Mouse (Mus musculus) midbrain, embryonic 10.5 days (tissue): ENCODE measurements around the gene Sulf2. TPM values are rescaled to one million over a fixed set of nuclear protein-coding genes. Genes with fewer than 3 reads are reported as not detected.

Experiments used
- DNase-seq: peaks from one replicate; pipeline ENCODE4 v3.0.0-alpha.2; 2017; ENCODE audit warnings: low spot score
- H3K27ac ChIP-seq: fragments of 300-500 bp; sonication (generic); replicated peaks from 2 replicates; pipeline ENCODE4 v1.5.1; 2016; ENCODE audit warnings: mild to moderate bottlenecking
- H3K27me3 ChIP-seq: fragments of 300-500 bp; sonication (generic); 2 replicates; pipeline ENCODE4 v1.6.1; 2016; ENCODE audit warnings: low read depth, mild to moderate bottlenecking; ENCODE audit not compliant: poor library complexity, severe bottlenecking
- H3K36me3 ChIP-seq: fragments of 300-500 bp; sonication (generic); 2 replicates; pipeline ENCODE4 v1.6.1; 2016; ENCODE audit warnings: mild to moderate bottlenecking, moderate library complexity
- H3K4me1 ChIP-seq: fragments of 300-500 bp; sonication (generic); 2 replicates; pipeline ENCODE4 v1.6.1; 2016
- H3K4me3 ChIP-seq: fragments of 300-500 bp; sonication (generic); 2 replicates; pipeline ENCODE4 v1.5.1; 2016; ENCODE audit warnings: mild to moderate bottlenecking, moderate library complexity
- H3K9me3 ChIP-seq: fragments of 300-500 bp; sonication (generic); replicated peaks from 2 replicates; pipeline ENCODE4 v1.6.1; 2016; ENCODE audit warnings: mild to moderate bottlenecking
- WGBS: fragments of 180-500 bp; shearing (Covaris S2); methylation state at CpG from one replicate; pipeline ENCODE4 v1.1.7; 2016; 5-methylcytosine and 5-hydroxymethylcytosine counted together
- polyA plus RNA-seq: library from polyadenylated mRNA; unstranded; fragments of >200 nt; fragmentation: Nextera tagmentation; extraction: Ambion mirVana; gene quantifications from 2 replicates; pipeline ENCODE4 v1.2.1, GENCODE M21; 2016

Sulf2 gene
- polyA plus RNA-seq, 1 experiment from 2014 or later: 62.5 TPM

DNA sequence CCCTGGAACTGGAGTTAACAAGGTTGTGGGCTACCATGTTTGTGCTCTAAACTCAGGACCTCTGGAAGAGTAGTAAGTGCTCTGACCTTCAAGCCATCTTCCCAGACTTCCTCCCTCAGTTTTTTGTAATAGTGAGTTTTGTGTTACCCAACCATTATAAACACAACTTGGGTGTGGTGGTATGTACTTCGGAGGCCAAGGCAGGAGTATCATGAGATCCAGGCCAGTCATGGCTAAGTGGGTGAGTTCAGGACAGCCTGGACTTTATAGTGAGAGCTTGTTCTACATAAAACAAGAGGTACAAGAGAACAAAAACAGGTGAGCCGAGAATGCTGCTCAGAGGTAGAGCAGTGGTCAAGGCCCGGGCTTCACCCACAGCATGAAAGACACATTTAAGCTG, 127.6 kb downstream of the Sulf2 start:
- Histone ChIP-seq H3K27ac (no peak overlapping the region), H3K4me1 (peaks cover 47% of the 10 kb centered on the region), H3K9me3 (no peaks in the 10 kb centered on the region), H3K4me3 (no peak overlapping the region), H3K36me3 (no peaks in the 10 kb centered on the region), H3K27me3 (no peaks in the 10 kb centered on the region)
- no peak for DNase-seq
- WGBS: 93% methylated on average over 3 of the region's 3 CpGs

DNA sequence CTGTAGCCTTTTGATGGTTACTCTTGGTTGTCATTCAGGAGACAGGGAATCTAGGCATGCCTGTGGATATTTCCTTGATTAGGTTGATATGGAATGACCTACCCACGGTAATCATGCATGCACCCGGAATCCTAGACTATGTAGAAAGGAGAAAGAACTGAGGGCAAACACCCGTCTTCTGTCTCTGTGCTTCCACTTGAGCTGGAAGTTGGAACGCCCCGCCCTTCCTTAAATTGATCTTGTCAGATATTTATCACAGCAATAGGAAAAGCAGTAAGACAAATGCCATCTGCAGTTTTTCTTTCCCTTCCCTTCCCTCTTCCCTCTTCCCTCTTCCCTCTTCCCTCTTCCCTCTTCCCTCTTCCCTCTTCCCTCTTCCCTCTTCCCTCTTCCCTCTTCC, 129.5 kb downstream of the Sulf2 start:
- DNase-seq: no peak

DNA sequence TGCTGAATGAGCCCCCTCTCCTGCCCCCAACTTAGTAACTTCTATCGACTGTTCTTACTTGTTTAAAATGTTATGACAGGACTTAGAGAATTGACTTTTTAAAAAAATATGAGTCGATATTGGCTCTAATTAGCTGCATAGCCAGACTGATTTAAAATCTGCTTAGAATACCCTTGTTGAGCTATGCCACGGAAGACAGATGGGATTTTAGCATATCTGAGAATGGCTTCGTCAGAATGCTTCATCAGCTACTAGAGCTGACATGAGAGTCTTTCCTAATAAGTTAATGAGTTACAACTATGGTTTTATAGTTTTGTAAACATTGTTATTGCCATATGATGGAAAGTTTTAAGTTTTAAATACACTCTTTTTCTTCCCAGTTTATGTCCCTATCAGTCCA, 130.8 kb downstream of the Sulf2 start:
- DNase-seq: no peak
- 92% methylated on average over 4 of the region's 4 CpGs for WGBS

More for the DNA sequence above, 129.5 kb downstream of the Sulf2 start:
- no peaks in the 10 kb centered on the region for H3K36me3 ChIP-seq
- H3K4me3 ChIP-seq: no peak overlapping the region
- no peaks in the 10 kb centered on the region for H3K9me3 ChIP-seq
- H3K27ac ChIP-seq: no peak overlapping the region
- H3K27me3 ChIP-seq: no peaks in the 10 kb centered on the region
- WGBS: 85% methylated on average over 5 of the region's 5 CpGs
- peaks cover 49% of the 10 kb centered on the region for H3K4me1 ChIP-seq

GRCm38 (mm10) chr2:166024079-166024478, 131.4 kb downstream of the Sulf2 start:
- Histone ChIP-seq H3K4me3 (no peak overlapping the region), H3K27ac (peak overlapping the region; percentile 17; the same call in 1 of the 2 replicates), H3K4me1 (peaks cover 40% of the 10 kb centered on the region), H3K27me3 (no peaks in the 10 kb centered on the region), H3K36me3 (no peaks in the 10 kb centered on the region), H3K9me3 (no peaks in the 10 kb centered on the region)
- WGBS: 96% methylated on average over 3 of the region's 3 CpGs
- no peak for DNase-seq

More for the DNA sequence above, 130.8 kb downstream of the Sulf2 start:
- no peaks in the 10 kb centered on the region for H3K27me3 ChIP-seq
- H3K4me3 ChIP-seq: no peak overlapping the region
- no peaks in the 10 kb centered on the region for H3K9me3 ChIP-seq
- no peaks in the 10 kb centered on the region for H3K36me3 ChIP-seq
- H3K4me1 ChIP-seq: peaks cover 45% of the 10 kb centered on the region
- no peak overlapping the region for H3K27ac ChIP-seq

Other genes starting within 250 kb of the Sulf2 start
- gene Ncoa3, start 163.0 kb downstream of the Sulf2 start, polyA plus RNA-seq: 15.2 and 15.9 TPM in 2 replicates